Mouse (Mus musculus): ENCODE measurements around the gene Cnnm2.
"Not testable (repeated sequence)": the region's sequence is repeated elsewhere in the genome, so short reads cannot be mapped to it uniquely, and the experiment has no call there.

The Cnnm2 gene

GRCm38 (mm10) chr19:46760375-46761160, 828 bp upstream of the Cnnm2 start:
- peak; percentile 90 for DNase-seq (ENCODE audit: low spot score)

GRCm38 (mm10) chr19:46761971-46762290, 535 bp downstream of the Cnnm2 start:
- DNase-seq (ENCODE audit: low spot score), result no peak

- peak; percentile 48 for DNase-seq (ENCODE audit: low spot score)
Observed at GRCm38 (mm10) chr19:46762291-46762991, 1.0 kb downstream of the Cnnm2 start.

- peak; percentile 47 for DNase-seq (ENCODE audit: low spot score)
Observed at GRCm38 (mm10) chr19:46762992-46763342, 1.6 kb downstream of the Cnnm2 start.

GRCm38 (mm10) chr19:46763356-46763755, 2.0 kb downstream of the Cnnm2 start:
- DNase-seq (ENCODE audit: low spot score), result peak; percentile 34

- no peak for DNase-seq (ENCODE audit: low spot score)
Observed at GRCm38 (mm10) chr19:46763932-46764762, 2.8 kb downstream of the Cnnm2 start.

GRCm38 (mm10) chr19:46764763-46765117, 3.3 kb downstream of the Cnnm2 start:
- DNase-seq (ENCODE audit: low spot score), result peak; percentile 25

- DNase-seq (ENCODE audit: low spot score), result no peak
Observed at GRCm38 (mm10) chr19:46766125-46766524, 4.7 kb downstream of the Cnnm2 start.

- no peak for DNase-seq (ENCODE audit: low spot score)
Observed at GRCm38 (mm10) chr19:46769759-46770158, 8.4 kb downstream of the Cnnm2 start.

- no peak for DNase-seq (ENCODE audit: low spot score)
Observed at GRCm38 (mm10) chr19:46771801-46772200, 10.4 kb downstream of the Cnnm2 start.

- no peak for DNase-seq (ENCODE audit: low spot score)
Observed at GRCm38 (mm10) chr19:46776391-46776790, 15.0 kb downstream of the Cnnm2 start.

- DNase-seq (ENCODE audit: low spot score), result no peak
Observed at GRCm38 (mm10) chr19:46776850-46777249, 15.5 kb downstream of the Cnnm2 start.

GRCm38 (mm10) chr19:46777928-46778680, 16.7 kb downstream of the Cnnm2 start:
- no peak for DNase-seq (ENCODE audit: low spot score)

GRCm38 (mm10) chr19:46779130-46779529, 17.7 kb downstream of the Cnnm2 start:
- not testable (repeated sequence) for DNase-seq (ENCODE audit: low spot score)

- DNase-seq (ENCODE audit: low spot score), result no peak
Observed at GRCm38 (mm10) chr19:46784038-46784437, 22.6 kb downstream of the Cnnm2 start.

GRCm38 (mm10) chr19:46784502-46784901, 23.1 kb downstream of the Cnnm2 start:
- DNase-seq (ENCODE audit: low spot score), result no peak

- no peak for DNase-seq (ENCODE audit: low spot score)
Observed at GRCm38 (mm10) chr19:46785633-46786032, 24.2 kb downstream of the Cnnm2 start.

- no peak for DNase-seq (ENCODE audit: low spot score)
Observed at GRCm38 (mm10) chr19:46789782-46790181, 28.4 kb downstream of the Cnnm2 start.

- DNase-seq (ENCODE audit: low spot score), result no peak
Observed at GRCm38 (mm10) chr19:46791360-46791759, 30.0 kb downstream of the Cnnm2 start.

- DNase-seq (ENCODE audit: low spot score), result no peak
Observed at GRCm38 (mm10) chr19:46791921-46792320, 30.5 kb downstream of the Cnnm2 start.

- DNase-seq (ENCODE audit: low spot score), result no peak
Observed at GRCm38 (mm10) chr19:46792480-46792879, 31.1 kb downstream of the Cnnm2 start.

- DNase-seq (ENCODE audit: low spot score), result peak; percentile 59
Observed at GRCm38 (mm10) chr19:46794181-46794580, 32.8 kb downstream of the Cnnm2 start.
